Mouse (Mus musculus) layer of hippocampus, adult 11-12 months (tissue): ENCODE results near the gene Rundc3b.

Source experiments
- DNase-seq: peaks from one replicate; pipeline ENCODE4 v3.0.0; 2022; ENCODE audit warnings: low spot score

Gene Rundc3b

GRCm38 (mm10) chr5:8488701-8489297, 134.0 kb downstream of the Rundc3b start:
- DNase-seq, result no peak

- DNase-seq, result no peak
Measured at GRCm38 (mm10) chr5:8487989-8488700, 134.6 kb downstream of the Rundc3b start.

GRCm38 (mm10) chr5:8456561-8456960, 166.2 kb downstream of the Rundc3b start:
- no peak for DNase-seq

- DNase-seq, result no peak
Measured at GRCm38 (mm10) chr5:8455565-8455964, 167.2 kb downstream of the Rundc3b start.
